ENCODE assay signal across 8 mouse cellular contexts in the genomic region with DNA sequence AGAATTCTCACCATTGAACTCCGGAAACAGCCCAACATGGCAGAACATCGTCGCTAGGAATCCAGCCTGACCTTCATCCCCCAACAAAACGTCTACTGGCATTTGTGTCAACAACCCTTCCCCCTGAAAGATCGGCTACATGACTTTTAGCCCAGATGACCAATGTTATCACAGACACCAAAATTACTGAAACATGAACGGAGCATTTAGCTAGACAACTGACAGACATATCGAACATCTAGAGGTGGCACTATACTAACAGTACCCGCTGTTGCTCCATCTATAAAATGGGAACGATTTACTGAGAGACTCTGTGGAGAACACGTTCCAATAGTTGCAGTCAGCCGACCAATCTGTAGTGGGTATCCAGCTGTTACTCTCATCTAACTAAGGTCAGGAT. TPM values are rescaled to one million over a fixed set of nuclear protein-coding genes. Genes with fewer than 3 reads are reported as not detected.
A peak's percentile ranks its signal among the peaks of the same experiment; 100 is the strongest.
DNase-seq lines count a peak whose midpoint lies in the region; ATAC-seq and TF ChIP-seq lines count a peak whose summit lies in the region.
"Had no signal": no experiment of that assay in that cellular context is flagged by ENCODE, and none has a peak within 500 bp of the region (broad histone marks: within the 10 kb centered on the region; RNA-seq: fewer than 3 reads in every experiment).

No protein-coding gene starts in this region.

- peak overlapping the region; percentile 91 for H3K4me2 ChIP-seq in lung, embryonic 15.5 days
- peak overlapping the region; percentile 85 for H3K4me2 ChIP-seq in forebrain, embryonic 12.5 days
- H3K4me2 ChIP-seq in neural tube, embryonic 13.5 days, result peak overlapping the region; percentile 78

- H3K9ac ChIP-seq in lung, embryonic 15.5 days, result no peak overlapping the region
- H3K9ac ChIP-seq in forebrain, embryonic 12.5 days, result 0 out of 2 replicates have a peak overlapping the region, but pooled peaks have one; percentile 98
- H3K9ac ChIP-seq in neural tube, embryonic 13.5 days, result peak overlapping the region; percentile 90

- H3K27me3 ChIP-seq in lung, embryonic 15.5 days, result no peaks in the 10 kb centered on the region
- no peaks in the 10 kb centered on the region; the same call in 1 of the 2 replicates for H3K27me3 ChIP-seq in forebrain, embryonic 12.5 days
- no peaks in the 10 kb centered on the region for H3K27me3 ChIP-seq in limb, embryonic 10.5 days (ENCODE audit: low read depth, poor library complexity, severe bottlenecking)
- no peaks in the 10 kb centered on the region for H3K27me3 ChIP-seq in neural tube, embryonic 13.5 days

- no peak overlapping the region for H3K27ac ChIP-seq in lung, embryonic 15.5 days
- H3K27ac ChIP-seq in forebrain, embryonic 12.5 days, result peak overlapping the region; percentile 93
- H3K27ac ChIP-seq in limb, embryonic 10.5 days, result peak overlapping the region; percentile 97
- H3K27ac ChIP-seq in neural tube, embryonic 13.5 days (replicated peaks), result peak overlapping the region; percentile 97

- H3K36me3 ChIP-seq in lung, embryonic 15.5 days, result no peaks in the 10 kb centered on the region
- no peaks in the 10 kb centered on the region for H3K36me3 ChIP-seq in forebrain, embryonic 12.5 days (replicated peaks)
- H3K36me3 ChIP-seq in limb, embryonic 10.5 days, result peaks cover 3% of the 10 kb centered on the region; the same call in 1 of the 2 replicates
- H3K36me3 ChIP-seq in neural tube, embryonic 13.5 days, result no peaks in the 10 kb centered on the region

- no peaks in the 10 kb centered on the region for H3K9me3 ChIP-seq in lung, embryonic 15.5 days
- no peaks in the 10 kb centered on the region for H3K9me3 ChIP-seq in forebrain, embryonic 12.5 days
- no peaks in the 10 kb centered on the region for H3K9me3 ChIP-seq in limb, embryonic 10.5 days (replicated peaks)
- no peaks in the 10 kb centered on the region for H3K9me3 ChIP-seq in neural tube, embryonic 13.5 days

- no peak for TF ChIP-seq POLR2A in lung, adult 2 months (IDR thresholded peaks at IDR 0.05; ENCODE audit: borderline replicate concordance, extremely low read depth, low read depth, low read length)

- peak overlapping the region; percentile 82; the same call in 1 of the 2 replicates for H3K4me3 ChIP-seq in lung, embryonic 15.5 days
- H3K4me3 ChIP-seq in lung, adult 2 months (replicated peaks; ENCODE audit: extremely low read depth, low read depth, low read length), result no peak overlapping the region
- peak overlapping the region; percentile 97 for H3K4me3 ChIP-seq in forebrain, embryonic 12.5 days (replicated peaks)
- peak overlapping the region; percentile 88 for H3K4me3 ChIP-seq in limb, embryonic 10.5 days
- peak overlapping the region; percentile 79 for H3K4me3 ChIP-seq in neural tube, embryonic 13.5 days

- no peak for DNase-seq in lung, adult 2 months
- DNase-seq in limb, embryonic 10.5 days (ENCODE audit: low spot score), result no peak
- DNase-seq in kidney, postnatal 36 days, result no peak
- DNase-seq: cerebellum, adult 9-10 months had no signal

- WGBS in lung, embryonic 15.5 days, result 48% methylated on average over 11 of the region's 11 CpGs
- 60% methylated on average over 11 of the region's 11 CpGs for WGBS in lung, adult 2 months
- 57% methylated on average over 11 of the region's 11 CpGs for WGBS in forebrain, embryonic 12.5 days
- WGBS in limb, embryonic 10.5 days, result 63% methylated on average over 11 of the region's 11 CpGs
- 58% methylated on average over 11 of the region's 11 CpGs for WGBS in neural tube, embryonic 13.5 days

- no peak for ATAC-seq in lung, embryonic 15.5 days (ENCODE audit: borderline replicate concordance, extremely low read depth, low FRiP score, low TSS enrichment)
- ATAC-seq in forebrain, embryonic 12.5 days (ENCODE audit: low FRiP score), result no peak
- ATAC-seq in neural tube, embryonic 13.5 days (ENCODE audit: low read depth), result no peak
- ATAC-seq in activated CD4-positive, CD25-positive, alpha-beta regulatory T cell, adult 4 months, result no peak

- peaks cover 16% of the 10 kb centered on the region for H3K4me1 ChIP-seq in lung, embryonic 15.5 days
- H3K4me1 ChIP-seq in lung, adult 2 months (ENCODE audit: control insufficient read depth, insufficient read depth, low read length), result peaks cover 5% of the 10 kb centered on the region
- peaks cover 32% of the 10 kb centered on the region for H3K4me1 ChIP-seq in forebrain, embryonic 12.5 days
- H3K4me1 ChIP-seq in limb, embryonic 10.5 days, result peaks cover 31% of the 10 kb centered on the region
- H3K4me1 ChIP-seq in neural tube, embryonic 13.5 days (replicated peaks), result peaks cover 30% of the 10 kb centered on the region

- TF ChIP-seq CTCF in lung, adult 2 months (IDR thresholded peaks at IDR 0.05; ENCODE audit: insufficient read depth, low read length), result no peak

RNA-seq across cellular contexts. Expression of a gene that starts 51.3 kb away (rescaled TPM):
- polyA plus RNA-seq in lung, embryonic 15.5 days (2015; fragmentation: Nextera tagmentation; extraction: Ambion mirVana), result 30.9 and 31.9 TPM in 2 replicates
- polyA plus RNA-seq in lung, adult 2 months (2012; rRNA removed), result 7.8 and 9.6 TPM in 2 replicates
- 44.1 and 50.1 TPM in 2 replicates for polyA plus RNA-seq in forebrain, embryonic 12.5 days (2016; fragmentation: Nextera tagmentation; extraction: Ambion mirVana)
- polyA plus RNA-seq in limb, embryonic 10.5 days (2016; fragmentation: Nextera tagmentation; extraction: Ambion mirVana), result 42.4 and 49.4 TPM in 2 replicates
- polyA plus RNA-seq in neural tube, embryonic 13.5 days (2015; fragmentation: Nextera tagmentation; extraction: Ambion mirVana), result 45.0 and 57.1 TPM in 2 replicates
- 10 to 100 TPM; 18.1 to 25.7 TPM for polyA plus RNA-seq in activated CD4-positive, CD25-positive, alpha-beta regulatory T cell, adult 4 months (2017; shearing (Covaris generic))
